9 mouse cellular contexts compared by ENCODE assay signal in the genomic region with DNA sequence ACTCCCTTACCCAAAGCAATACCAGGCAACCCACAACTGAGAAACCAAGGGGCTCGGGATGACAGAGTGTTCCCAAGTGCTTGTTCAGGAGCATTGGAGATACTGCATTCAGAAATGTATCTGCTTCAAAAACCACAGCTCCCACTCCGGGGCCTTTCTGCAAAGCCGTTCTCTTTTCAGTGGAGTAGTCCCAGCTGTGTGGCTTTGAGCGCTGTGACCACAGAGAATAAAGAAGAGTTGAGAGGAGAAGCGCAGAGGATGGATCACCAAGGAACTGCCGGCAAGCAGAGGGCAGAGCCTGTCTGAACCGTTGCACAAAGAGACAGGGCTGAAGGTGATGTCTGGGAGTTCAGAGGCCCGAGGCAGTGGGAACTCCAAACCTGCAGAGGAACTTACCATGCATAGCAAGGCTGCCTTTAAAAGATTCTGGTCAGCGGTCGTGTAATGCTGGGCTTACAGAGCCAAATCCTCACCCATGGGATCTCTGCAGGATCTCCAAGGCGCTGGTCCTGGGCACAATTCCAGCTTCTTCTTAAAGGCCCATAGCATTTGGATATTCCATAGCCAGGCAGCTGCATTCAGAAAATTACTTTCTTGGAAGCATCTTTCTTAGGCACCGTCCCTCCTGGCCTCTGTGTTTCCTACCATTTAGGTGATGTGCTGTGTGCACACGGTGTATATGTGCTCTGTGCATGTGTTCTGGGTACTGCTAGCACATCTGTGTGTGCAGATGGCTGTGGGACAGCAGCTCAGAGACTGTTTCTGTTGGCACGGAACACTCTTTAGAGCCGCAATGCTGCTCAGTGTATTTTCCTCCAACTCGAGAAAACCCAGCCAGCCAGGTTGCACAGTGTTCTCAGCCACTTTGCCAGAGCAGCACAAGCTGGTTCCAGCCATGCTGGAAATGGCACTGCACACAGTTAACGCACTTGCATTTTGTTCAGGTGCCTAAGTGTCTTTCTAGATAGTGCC. TPM values are rescaled to one million over a fixed set of nuclear protein-coding genes. Genes with fewer than 3 reads are reported as not detected.
DNase-seq lines count a peak whose midpoint lies in the region; ATAC-seq lines count a peak whose summit lies in the region.
"Had no signal": no experiment of that assay in that cellular context is flagged by ENCODE, and none has a peak within 500 bp of the region (broad histone marks: within the 10 kb centered on the region; RNA-seq: fewer than 3 reads in every experiment).

No protein-coding gene starts in this region.

- no peaks in the 10 kb centered on the region for H3K36me3 ChIP-seq in heart, embryonic 11.5 days (ENCODE audit: control insufficient read depth, insufficient read depth, low read length)
- H3K36me3 ChIP-seq in heart, embryonic 15.5 days = no peaks in the 10 kb centered on the region
- no peaks in the 10 kb centered on the region for H3K36me3 ChIP-seq in stomach, embryonic 14.5 days (ENCODE audit: control insufficient read depth, insufficient read depth, low read length)

- H3K27ac ChIP-seq in heart, embryonic 11.5 days (ENCODE audit: low read depth, low read length) = no peak overlapping the region
- H3K27ac ChIP-seq in heart, embryonic 15.5 days = peak overlapping the region; percentile 39; the same call in 1 of the 2 replicates
- peak overlapping the region; percentile 79 for H3K27ac ChIP-seq in stomach, embryonic 14.5 days (ENCODE audit: low read length)
- H3K27ac ChIP-seq: macrophage had no signal

- H3K9ac ChIP-seq in heart, embryonic 11.5 days (ENCODE audit: low read depth, low read length) = no peak overlapping the region
- no peak overlapping the region for H3K9ac ChIP-seq in heart, embryonic 15.5 days
- H3K9ac ChIP-seq in stomach, embryonic 14.5 days (replicated peaks; ENCODE audit: low read depth, low read length) = no peak overlapping the region

- H3K4me1 ChIP-seq in heart, embryonic 11.5 days (ENCODE audit: control insufficient read depth, insufficient read depth, low read length) = peaks cover 9% of the 10 kb centered on the region
- peaks cover 26% of the 10 kb centered on the region for H3K4me1 ChIP-seq in heart, embryonic 15.5 days (replicated peaks)
- H3K4me1 ChIP-seq in stomach, embryonic 14.5 days (ENCODE audit: control insufficient read depth, insufficient read depth, low read length) = peaks cover 11% of the 10 kb centered on the region; the same call in 1 of the 2 replicates

- peak; percentile 94 for DNase-seq in heart, adult 11 months
- peak; percentile 25 for DNase-seq in lung, postnatal 10 days
- DNase-seq in lung, postnatal 36 days = no peak
- DNase-seq in ovary, postnatal 36 days (ENCODE audit: low spot score) = no peak
- no peak for DNase-seq in natural killer cell, adult 2 months (ENCODE audit: low spot score in 2 of 2)

- peaks cover 6% of the 10 kb centered on the region; the same call in 1 of the 2 replicates for H3K27me3 ChIP-seq in heart, embryonic 11.5 days (ENCODE audit: control insufficient read depth, insufficient read depth, low read length)
- H3K27me3 ChIP-seq in heart, embryonic 15.5 days = peaks cover 14% of the 10 kb centered on the region
- H3K27me3 ChIP-seq in stomach, embryonic 14.5 days (ENCODE audit: control insufficient read depth, insufficient read depth, low read length) = no peaks in the 10 kb centered on the region

- 75% methylated on average over 17 of the region's 17 CpGs for WGBS in heart, embryonic 11.5 days (ENCODE audit: insufficient replicate concordance)
- 56% methylated on average over 17 of the region's 17 CpGs for WGBS in heart, embryonic 15.5 days
- WGBS in stomach, embryonic 14.5 days = 56% methylated on average over 17 of the region's 17 CpGs

- no peaks in the 10 kb centered on the region for H3K9me3 ChIP-seq in heart, embryonic 11.5 days (replicated peaks; ENCODE audit: control insufficient read depth, low read length)
- no peaks in the 10 kb centered on the region for H3K9me3 ChIP-seq in heart, embryonic 15.5 days (replicated peaks)
- H3K9me3 ChIP-seq in stomach, embryonic 14.5 days (ENCODE audit: control insufficient read depth, low read depth, low read length) = no peaks in the 10 kb centered on the region

- ATAC-seq in heart, embryonic 11.5 days (replicated peaks; ENCODE audit: insufficient number of reproducible peaks, low FRiP score, low TSS enrichment) = no peak
- ATAC-seq in heart, embryonic 15.5 days (replicated peaks; ENCODE audit: insufficient number of reproducible peaks, insufficient read depth, low FRiP score, low read depth) = no peak
- ATAC-seq in stomach, embryonic 14.5 days (ENCODE audit: insufficient number of reproducible peaks, insufficient read depth, low FRiP score, low read depth) = no peak; the same call in 1 of the 2 replicates

- no peak overlapping the region for H3K4me3 ChIP-seq in heart, embryonic 11.5 days (ENCODE audit: low read depth, low read length)
- no peak overlapping the region for H3K4me3 ChIP-seq in heart, embryonic 15.5 days
- H3K4me3 ChIP-seq in stomach, embryonic 14.5 days (ENCODE audit: low read depth, low read length) = no peak overlapping the region

- no peak overlapping the region for H3K4me2 ChIP-seq in heart, embryonic 11.5 days
- H3K4me2 ChIP-seq in heart, embryonic 15.5 days = peak overlapping the region; percentile 13; the same call in 1 of the 2 replicates
- no peak overlapping the region; the same call in 1 of the 2 replicates for H3K4me2 ChIP-seq in stomach, embryonic 14.5 days (replicated peaks; ENCODE audit: low read depth, low read length)

RNA-seq across cellular contexts. Expression of a gene that starts 59.3 kb away (rescaled TPM):
- 63.2 and 72.3 TPM in 2 replicates for polyA plus RNA-seq in heart, embryonic 11.5 days (2014; fragmentation: Nextera tagmentation; extraction: Ambion mirVana)
- 44.7 and 55.3 TPM in 2 replicates for polyA plus RNA-seq in heart, embryonic 15.5 days (2015; fragmentation: Nextera tagmentation; extraction: Ambion mirVana)
- polyA plus RNA-seq in stomach, embryonic 14.5 days (2014; fragmentation: Nextera tagmentation; extraction: Ambion mirVana) = 57.6 and 74.3 TPM in 2 replicates

Comparison
In these comparisons a context has a peak if more than half of its experiments do, and no peak if none do; other contexts are left out.
1. DNase-seq: peak in heart, adult 11 months (single experiment) and lung, postnatal 10 days (single experiment); none in lung, postnatal 36 days (single experiment), ovary, postnatal 36 days (single experiment) and natural killer cell, adult 2 months (0 of 2).